Mouse (Mus musculus) hindbrain, embryonic 16.5 days (tissue): Measurements from ENCODE around the gene Tspan15. TPM values are rescaled to one million over a fixed set of nuclear protein-coding genes. Genes with fewer than 3 reads are reported as not detected.

Experiments used
- ATAC-seq: fragments of 200-750 bp; cut with Nextera tagmentation; 2 replicates; pipeline ENCODE4 v1.8.0; 2017; ENCODE audit warnings: moderate TSS enrichment, moderate library complexity
- H3K27ac ChIP-seq: fragments of 300-500 bp; sonication (generic); 2 replicates; pipeline ENCODE4 v1.5.1; 2014; ENCODE audit warnings: low read depth, mild to moderate bottlenecking, control low read depth, low read length, moderate library complexity
- H3K27me3 ChIP-seq: fragments of 300-500 bp; sonication (generic); replicated peaks from 2 replicates; pipeline ENCODE4 v1.6.1; 2014; ENCODE audit warnings: low read length; ENCODE audit not compliant: control insufficient read depth, insufficient read depth
- H3K36me3 ChIP-seq: fragments of 300-500 bp; sonication (generic); 2 replicates; pipeline ENCODE4 v1.6.1; 2014; ENCODE audit warnings: mild to moderate bottlenecking, low read length, moderate library complexity, mixed read lengths; ENCODE audit not compliant: control insufficient read depth, insufficient read depth
- H3K4me1 ChIP-seq: fragments of 300-500 bp; sonication (generic); 2 replicates; pipeline ENCODE4 v1.6.1; 2014; ENCODE audit warnings: low read depth, low read length; ENCODE audit not compliant: control insufficient read depth, insufficient read depth
- H3K4me2 ChIP-seq: fragments of 300-500 bp; sonication (generic); 2 replicates; pipeline ENCODE4 v1.6.1; 2014; ENCODE audit warnings: mild to moderate bottlenecking, low read length, control low read depth, moderate library complexity
- H3K4me3 ChIP-seq: fragments of 300-500 bp; sonication (generic); 2 replicates; pipeline ENCODE4 v1.5.1; 2014; ENCODE audit warnings: mild to moderate bottlenecking, low read length, control low read depth, moderate library complexity
- H3K9ac ChIP-seq: fragments of 300-500 bp; sonication (generic); 2 replicates; pipeline ENCODE4 v1.6.1; 2014; ENCODE audit warnings: low read depth, mild to moderate bottlenecking, control low read depth, low read length, moderate library complexity
- H3K9me3 ChIP-seq: fragments of 300-500 bp; sonication (generic); 2 replicates; pipeline ENCODE4 v1.6.1; 2014; ENCODE audit warnings: mild to moderate bottlenecking, low read length, moderate library complexity; ENCODE audit not compliant: control insufficient read depth
- WGBS: fragments of 180-500 bp; shearing (Covaris S2); extraction: QIAGEN DNeasy Blood & Tissue Kit; methylation state at CpG from one replicate; pipeline ENCODE4 v1.1.7; 2014; 5-methylcytosine and 5-hydroxymethylcytosine counted together
- polyA plus RNA-seq: library from polyadenylated mRNA; unstranded; fragments of >200 nt; fragmentation: Nextera tagmentation; extraction: Ambion mirVana; gene quantifications from 2 replicates; pipeline ENCODE4 v1.2.1, GENCODE M21; 2015

Gene Tspan15
- polyA plus RNA-seq, 1 experiment from 2014 or later = 22.9 TPM

GRCm38 (mm10) chr10:62238688-62239087 is 7.6 kb upstream of the Tspan15 start:
- Histone ChIP-seq H3K4me3 (no peak overlapping the region), H3K9me3 (no peaks in the 10 kb centered on the region), H3K27ac (no peak overlapping the region), H3K4me1 (no peaks in the 10 kb centered on the region), H3K36me3 (no peaks in the 10 kb centered on the region), H3K9ac (no peak overlapping the region), H3K4me2 (no peak overlapping the region), H3K27me3 (no peaks in the 10 kb centered on the region; the same call in 1 of the 2 replicates)
- ATAC-seq = no peak
- WGBS = 95% methylated on average over 3 of the region's 3 CpGs

- Histone ChIP-seq H3K4me3 (no peak overlapping the region), H3K27me3 (no peaks in the 10 kb centered on the region; the same call in 1 of the 2 replicates), H3K4me1 (no peaks in the 10 kb centered on the region), H3K9ac (no peak overlapping the region), H3K9me3 (no peaks in the 10 kb centered on the region), H3K27ac (no peak overlapping the region), H3K4me2 (no peak overlapping the region), H3K36me3 (no peaks in the 10 kb centered on the region)
- ATAC-seq = no peak
- WGBS = 90% methylated on average over 8 of the region's 10 CpGs
Measured at GRCm38 (mm10) chr10:62237205-62237604, 6.2 kb upstream of the Tspan15 start.

- H3K9ac ChIP-seq = no peak overlapping the region
- 83% methylated on average over 6 of the region's 6 CpGs for WGBS
- H3K9me3 ChIP-seq = no peaks in the 10 kb centered on the region
- H3K36me3 ChIP-seq = no peaks in the 10 kb centered on the region
- H3K4me3 ChIP-seq = no peak overlapping the region
- peaks cover 3% of the 10 kb centered on the region; the same call in 1 of the 2 replicates for H3K4me1 ChIP-seq
- H3K27ac ChIP-seq = no peak overlapping the region
- H3K27me3 ChIP-seq = no peaks in the 10 kb centered on the region; the same call in 1 of the 2 replicates
- ATAC-seq = no peak
- H3K4me2 ChIP-seq = no peak overlapping the region
Measured at GRCm38 (mm10) chr10:62236165-62236564, 5.1 kb upstream of the Tspan15 start.

GRCm38 (mm10) chr10:62231811-62232210 is 760 bp upstream of the Tspan15 start:
- H3K9me3 ChIP-seq = no peaks in the 10 kb centered on the region
- ATAC-seq = no peak
- H3K9ac ChIP-seq = no peak overlapping the region
- H3K4me1 ChIP-seq = peaks cover 10% of the 10 kb centered on the region
- no peak overlapping the region for H3K4me3 ChIP-seq
- H3K27ac ChIP-seq = no peak overlapping the region
- 78% methylated on average over 3 of the region's 3 CpGs for WGBS
- no peak overlapping the region for H3K4me2 ChIP-seq
- H3K36me3 ChIP-seq = no peaks in the 10 kb centered on the region
- H3K27me3 ChIP-seq = no peaks in the 10 kb centered on the region

GRCm38 (mm10) chr10:62231395-62231732 is 313 bp upstream of the Tspan15 start:
- peak overlapping the region; percentile 65 for H3K9ac ChIP-seq
- H3K36me3 ChIP-seq = no peaks in the 10 kb centered on the region
- H3K9me3 ChIP-seq = no peaks in the 10 kb centered on the region
- H3K4me2 ChIP-seq = peak overlapping the region; percentile 99
- ATAC-seq = no peak
- 2% methylated on average over 13 of the region's 13 CpGs for WGBS
- H3K27ac ChIP-seq = no peak overlapping the region
- peaks cover 10% of the 10 kb centered on the region for H3K4me1 ChIP-seq
- H3K27me3 ChIP-seq = no peaks in the 10 kb centered on the region
- peak overlapping the region; percentile 67 for H3K4me3 ChIP-seq

GRCm38 (mm10) chr10:62228126-62228525 is 2.9 kb downstream of the Tspan15 start:
- H3K9me3 ChIP-seq = no peaks in the 10 kb centered on the region
- H3K4me3 ChIP-seq = no peak overlapping the region
- H3K9ac ChIP-seq = no peak overlapping the region
- no peaks in the 10 kb centered on the region for H3K27me3 ChIP-seq
- no peaks in the 10 kb centered on the region for H3K36me3 ChIP-seq
- WGBS = 58% methylated on average over 6 of the region's 6 CpGs
- H3K4me2 ChIP-seq = no peak overlapping the region
- H3K4me1 ChIP-seq = peaks cover 10% of the 10 kb centered on the region
- H3K27ac ChIP-seq = no peak overlapping the region
- ATAC-seq = no peak

- H3K27me3 ChIP-seq = no peaks in the 10 kb centered on the region
- no peak overlapping the region for H3K9ac ChIP-seq
- no peak for ATAC-seq
- 79% methylated on average over 7 of the region's 7 CpGs for WGBS
- H3K36me3 ChIP-seq = no peaks in the 10 kb centered on the region
- H3K27ac ChIP-seq = no peak overlapping the region
- H3K9me3 ChIP-seq = no peaks in the 10 kb centered on the region
- no peak overlapping the region for H3K4me3 ChIP-seq
- H3K4me1 ChIP-seq = peaks cover 7% of the 10 kb centered on the region; the same call in 1 of the 2 replicates
- no peak overlapping the region for H3K4me2 ChIP-seq
Measured at GRCm38 (mm10) chr10:62225839-62226238, 5.2 kb downstream of the Tspan15 start.

GRCm38 (mm10) chr10:62224231-62224630 is 6.8 kb downstream of the Tspan15 start:
- Histone ChIP-seq H3K27me3 (no peaks in the 10 kb centered on the region), H3K4me1 (no peaks in the 10 kb centered on the region), H3K27ac (no peak overlapping the region), H3K4me2 (no peak overlapping the region), H3K36me3 (no peaks in the 10 kb centered on the region), H3K9ac (no peak overlapping the region), H3K4me3 (no peak overlapping the region), H3K9me3 (no peaks in the 10 kb centered on the region)
- no peak for ATAC-seq
- 77% methylated on average over 6 of the region's 6 CpGs for WGBS

- ATAC-seq = no peak
- no peak overlapping the region for H3K9ac ChIP-seq
- WGBS = 81% methylated on average over 17 of the region's 17 CpGs
- H3K4me3 ChIP-seq = no peak overlapping the region
- H3K36me3 ChIP-seq = no peaks in the 10 kb centered on the region
- no peaks in the 10 kb centered on the region for H3K4me1 ChIP-seq
- H3K4me2 ChIP-seq = no peak overlapping the region
- no peaks in the 10 kb centered on the region for H3K27me3 ChIP-seq
- no peaks in the 10 kb centered on the region for H3K9me3 ChIP-seq
- H3K27ac ChIP-seq = no peak overlapping the region
Measured at GRCm38 (mm10) chr10:62222777-62223176, 8.3 kb downstream of the Tspan15 start.

- WGBS = 88% methylated on average over 2 of the region's 2 CpGs
Measured at GRCm38 (mm10) chr10:62221647-62222046, 9.4 kb downstream of the Tspan15 start.

More at GRCm38 (mm10) chr10:62221647-62222046, 9.4 kb downstream of the Tspan15 start:
- no peaks in the 10 kb centered on the region for H3K36me3 ChIP-seq
- H3K9me3 ChIP-seq = no peaks in the 10 kb centered on the region
- no peak overlapping the region for H3K4me3 ChIP-seq
- H3K27me3 ChIP-seq = no peaks in the 10 kb centered on the region
- H3K4me2 ChIP-seq = no peak overlapping the region
- ATAC-seq = no peak
- no peaks in the 10 kb centered on the region for H3K4me1 ChIP-seq
- H3K9ac ChIP-seq = no peak overlapping the region
- no peak overlapping the region for H3K27ac ChIP-seq
